Comparison of ENCODE assay signal across 8 mouse cellular contexts in genomic region chr5:137288999-137289470, GRCm38 (mm10). TPM values are rescaled to one million over a fixed set of nuclear protein-coding genes. Genes with fewer than 3 reads are reported as not detected.
A peak's percentile ranks its signal among the peaks of the same experiment; 100 is the strongest.
DNase-seq lines count a peak whose midpoint lies in the region; TF ChIP-seq lines count a peak whose summit lies in the region.

No protein-coding gene starts in this region.

- H3K4me1 ChIP-seq in cortical plate, adult 2 months (ENCODE audit: control insufficient read depth, insufficient read depth, low read length), result no peaks in the 10 kb centered on the region
- H3K4me1 ChIP-seq in midbrain, embryonic 10.5 days, result peaks cover 62% of the 10 kb centered on the region

- 0 out of 2 replicates have a peak, but pooled peaks cover 4% of the 10 kb centered on the region for H3K9me3 ChIP-seq in midbrain, embryonic 10.5 days (replicated peaks)

- no peaks in the 10 kb centered on the region for H3K36me3 ChIP-seq in midbrain, embryonic 10.5 days
- no peaks in the 10 kb centered on the region for H3K36me3 ChIP-seq in splenic B cell, adult 2 months (ENCODE audit: control insufficient read depth, insufficient read depth, low read length, poor library complexity, severe bottlenecking)

- 3% methylated on average over 25 of the region's 25 CpGs for WGBS in midbrain, embryonic 10.5 days

- peak overlapping the region; percentile 44 for H3K4me3 ChIP-seq in cortical plate, adult 2 months (ENCODE audit: insufficient read depth, low read length)
- H3K4me3 ChIP-seq in midbrain, embryonic 10.5 days, result peak overlapping the region; percentile 61

- DNase-seq in testis, postnatal 10 days (ENCODE audit: low spot score), result peak; percentile 67
- DNase-seq in testis, postnatal 14 days (ENCODE audit: low spot score), result no peak
- DNase-seq in gastrocnemius, postnatal 25 days, result peak; percentile 79
- DNase-seq in layer of hippocampus, postnatal 10 days (ENCODE audit: low spot score in 2 of 2), result peak; percentile 73 to 80
- peak; percentile 63 for DNase-seq in midbrain, embryonic 10.5 days (ENCODE audit: low spot score)
- peak; percentile 59 for DNase-seq in splenic B cell, adult 2 months (ENCODE audit: low read depth, low spot score)
- no peak for DNase-seq in adrenal gland, adult 8-10 months

- 0 out of 2 replicates have a peak overlapping the region, but pooled peaks have one; percentile 32 for H3K27ac ChIP-seq in cortical plate, adult 2 months (ENCODE audit: insufficient read depth, low read length)
- H3K27ac ChIP-seq in midbrain, embryonic 10.5 days (replicated peaks), result peak overlapping the region; percentile 74

- peak; percentile 40; the same call in 1 of the 2 replicates for TF ChIP-seq CTCF in cortical plate, adult 2 months (IDR thresholded peaks at IDR 0.05; ENCODE audit: extremely low read depth, insufficient read depth, low read length)

- peaks cover 63% of the 10 kb centered on the region for H3K27me3 ChIP-seq in midbrain, embryonic 10.5 days (ENCODE audit: low read depth, poor library complexity, severe bottlenecking)
- no peaks in the 10 kb centered on the region for H3K27me3 ChIP-seq in splenic B cell, adult 2 months (ENCODE audit: control insufficient read depth, insufficient read depth, low read length, poor library complexity, severe bottlenecking)

- peak; percentile 33; the same call in 1 of the 2 replicates for TF ChIP-seq POLR2A in cortical plate, adult 2 months (IDR thresholded peaks at IDR 0.05; ENCODE audit: extremely low read depth, insufficient read depth, low read length)

RNA-seq across cellular contexts. Expression of gene Ache, which starts 1.7 kb away (rescaled TPM):
- polyA plus RNA-seq in cortical plate, adult 2 months (2012; rRNA removed), result 57.9 and 62.3 TPM in 2 replicates
- 10 to 100 TPM; 26.4 to 40.7 TPM for total RNA-seq in gastrocnemius, postnatal 25 days (2021)
- 10 to 100 TPM; 93.0 to 97.4 TPM for total RNA-seq in layer of hippocampus, postnatal 10 days (2021)
- polyA plus RNA-seq in midbrain, embryonic 10.5 days (2016; fragmentation: Nextera tagmentation; extraction: Ambion mirVana), result 3.4 and 4.8 TPM in 2 replicates
- 10 to 100 TPM; 11.5 to 22.5 (median 16.8) TPM for total RNA-seq in adrenal gland, adult 8-10 months (2022)

RNA-seq across cellular contexts. Expression of gene Ufsp1, which starts 5.4 kb away (rescaled TPM):
- 13.3 and 14.1 TPM in 2 replicates for polyA plus RNA-seq in cortical plate, adult 2 months (2012; rRNA removed)
- 10 to 100 TPM; 18.3 to 24.4 TPM for total RNA-seq in gastrocnemius, postnatal 25 days (2021)
- total RNA-seq in layer of hippocampus, postnatal 10 days (2021), result 10 to 100 TPM; 20.4 to 21.8 TPM
- polyA plus RNA-seq in midbrain, embryonic 10.5 days (2016; fragmentation: Nextera tagmentation; extraction: Ambion mirVana), result 9.6 and 11.0 TPM in 2 replicates
- total RNA-seq in adrenal gland, adult 8-10 months (2022), result 10 to 100 TPM; 13.0 to 16.4 (median 15.8) TPM

RNA-seq across cellular contexts. Expression of gene Srrt, which starts 18.4 kb away (rescaled TPM):
- polyA plus RNA-seq in cortical plate, adult 2 months (2012; rRNA removed), result 226 and 239 TPM in 2 replicates
- 10 to 100 TPM; 38.5 to 44.7 TPM for total RNA-seq in gastrocnemius, postnatal 25 days (2021)
- total RNA-seq in layer of hippocampus, postnatal 10 days (2021), result 100 to 1,000 TPM; 188 to 191 TPM
- polyA plus RNA-seq in midbrain, embryonic 10.5 days (2016; fragmentation: Nextera tagmentation; extraction: Ambion mirVana), result 190 and 192 TPM in 2 replicates
- total RNA-seq in adrenal gland, adult 8-10 months (2022), result 100 to 1,000 TPM; 145 to 244 (median 187) TPM

RNA-seq across cellular contexts. Expression of gene Trip6, which starts 25.2 kb away (rescaled TPM):
- polyA plus RNA-seq in cortical plate, adult 2 months (2012; rRNA removed), result 8.4 and 8.8 TPM in 2 replicates
- 1 to 10 TPM; 5.2 to 5.3 TPM for total RNA-seq in gastrocnemius, postnatal 25 days (2021)
- total RNA-seq in layer of hippocampus, postnatal 10 days (2021), result 1 to 10 TPM; 6.2 to 7.7 TPM
- 61.0 and 61.1 TPM in 2 replicates for polyA plus RNA-seq in midbrain, embryonic 10.5 days (2016; fragmentation: Nextera tagmentation; extraction: Ambion mirVana)
- total RNA-seq in adrenal gland, adult 8-10 months (2022), result 10 to 100 TPM; 35.7 to 54.9 (median 48.5) TPM

RNA-seq across cellular contexts. Expression of gene Slc12a9, which starts 44.4 kb away (rescaled TPM):
- 34.0 and 35.2 TPM in 2 replicates for polyA plus RNA-seq in cortical plate, adult 2 months (2012; rRNA removed)
- total RNA-seq in gastrocnemius, postnatal 25 days (2021), result 1 to 10 TPM; 2.3 to 3.1 TPM
- 10 to 100 TPM; 28.8 to 30.7 TPM for total RNA-seq in layer of hippocampus, postnatal 10 days (2021)
- polyA plus RNA-seq in midbrain, embryonic 10.5 days (2016; fragmentation: Nextera tagmentation; extraction: Ambion mirVana), result 12.0 and 14.3 TPM in 2 replicates
- total RNA-seq in adrenal gland, adult 8-10 months (2022), result 10 to 100 TPM; 10.2 to 22.1 (median 16.6) TPM

Comparison
In these comparisons a context has a peak if more than half of its experiments do, and no peak if none do; other contexts are left out.
1. DNase-seq: peak in testis, postnatal 10 days (single experiment), gastrocnemius, postnatal 25 days (single experiment), layer of hippocampus, postnatal 10 days (2 of 2), midbrain, embryonic 10.5 days (single experiment) and splenic B cell, adult 2 months (single experiment); none in testis, postnatal 14 days (single experiment) and adrenal gland, adult 8-10 months (single experiment).